Mouse (Mus musculus) adrenal gland, postnatal 4 days (tissue): ENCODE results near the gene Gm28038. TPM values are rescaled to one million over a fixed set of nuclear protein-coding genes. Genes with fewer than 3 reads are reported as not detected.

Source experiments
- DNase-seq, 2 experiments: peaks; one replicate each; pipeline ENCODE4 v3.0.0; 2021 to 2022; ENCODE audit warnings: low spot score in 2 of 2, mixed read lengths in 2 of 2
- total RNA-seq, 2 experiments: library from RNA; stranded (reverse); gene quantifications; 2 replicates each; pipeline ENCODE4 v1.2.3; 2021

Gm28038 gene
- total RNA-seq, 2 experiments from 2014 or later: not detected

- DNase-seq: no peak
Observed at GRCm38 (mm10) chr2:30285004-30285403, 4.2 kb downstream of the Gm28038 start.

- no peak for DNase-seq
Observed at GRCm38 (mm10) chr2:30285416-30286181, 4.8 kb downstream of the Gm28038 start.

- DNase-seq: peak; percentile 97 to 98
Observed at GRCm38 (mm10) chr2:30286192-30287026, 5.6 kb downstream of the Gm28038 start, which contains the start of the genes Dolk and Nup188. Gene Dolk, minus strand, starts transcription at chr2:30286334. Gene Nup188, plus strand, starts transcription at chr2:30286397.

- DNase-seq: no peak
Observed at GRCm38 (mm10) chr2:30287027-30287373, 6.2 kb downstream of the Gm28038 start.

GRCm38 (mm10) chr2:30299525-30299924, 18.7 kb downstream of the Gm28038 start:
- DNase-seq: no peak

- DNase-seq: no peak
Observed at GRCm38 (mm10) chr2:30299966-30300365, 19.1 kb downstream of the Gm28038 start.

- no peak for DNase-seq
Observed at GRCm38 (mm10) chr2:30306087-30306486, 25.2 kb downstream of the Gm28038 start.

- DNase-seq: no peak
Observed at GRCm38 (mm10) chr2:30309351-30309750, 28.5 kb downstream of the Gm28038 start.

GRCm38 (mm10) chr2:30311481-30311880, 30.6 kb downstream of the Gm28038 start:
- no peak for DNase-seq

- no peak for DNase-seq
Observed at GRCm38 (mm10) chr2:30316136-30316535, 35.3 kb downstream of the Gm28038 start.

- DNase-seq: no peak
Observed at GRCm38 (mm10) chr2:30316955-30317354, 36.1 kb downstream of the Gm28038 start.

GRCm38 (mm10) chr2:30319260-30319659, 38.4 kb downstream of the Gm28038 start:
- no peak for DNase-seq

- no peak for DNase-seq
Observed at GRCm38 (mm10) chr2:30323111-30323510, 42.3 kb downstream of the Gm28038 start.

- no peak for DNase-seq
Observed at GRCm38 (mm10) chr2:30325296-30325695, 44.5 kb downstream of the Gm28038 start.

- no peak for DNase-seq
Observed at GRCm38 (mm10) chr2:30327276-30327675, 46.4 kb downstream of the Gm28038 start.

GRCm38 (mm10) chr2:30328791-30329190, 47.9 kb downstream of the Gm28038 start:
- no peak for DNase-seq

- no peak for DNase-seq
Observed at GRCm38 (mm10) chr2:30335324-30335723, 54.5 kb downstream of the Gm28038 start.

- DNase-seq: no peak
Observed at GRCm38 (mm10) chr2:30336174-30336915, 55.5 kb downstream of the Gm28038 start.

GRCm38 (mm10) chr2:30337179-30337578, 56.3 kb downstream of the Gm28038 start:
- DNase-seq: peak in 1 of 2 experiments; percentile 53

GRCm38 (mm10) chr2:30342061-30342460, 61.2 kb downstream of the Gm28038 start:
- DNase-seq: no peak

GRCm38 (mm10) chr2:30342544-30342943, 61.7 kb downstream of the Gm28038 start:
- no peak for DNase-seq
